Mouse (Mus musculus): ENCODE results near the gene Gm45213. TPM values are rescaled to one million over a fixed set of nuclear protein-coding genes. Genes with fewer than 3 reads are reported as not detected.
A peak's percentile ranks its signal among the peaks of the same experiment; 100 is the strongest.

Gm45213 gene
- polyA plus RNA-seq, 1 experiment from 2014 or later: not detected

- H3K27ac ChIP-seq (replicated peaks): no peak overlapping the region
- peak; percentile 42; the same call in 1 of the 2 replicates for ATAC-seq (ENCODE audit: low FRiP score, low TSS enrichment)
- H3K9ac ChIP-seq (ENCODE audit: low read length): no peak overlapping the region
- TF ChIP-seq CTCF (IDR thresholded peaks at IDR 0.05; ENCODE audit: low read depth): no peak
- no peak for TF ChIP-seq EP300 (optimal IDR thresholded peaks at IDR 0.05)
- no peaks in the 10 kb centered on the region for H3K27me3 ChIP-seq (ENCODE audit: control insufficient read depth, insufficient read depth, low read length)
- H3K4me2 ChIP-seq (replicated peaks; ENCODE audit: low read depth): no peak overlapping the region
- H3K4me3 ChIP-seq (ENCODE audit: low read depth, low read length): no peak overlapping the region
- DNase-seq (ENCODE audit: low spot score): no peak
- H3K36me3 ChIP-seq (ENCODE audit: control insufficient read depth, insufficient read depth, low read length): no peaks in the 10 kb centered on the region
- 37% methylated on average over 8 of the region's 8 CpGs for WGBS
- no peaks in the 10 kb centered on the region for H3K9me3 ChIP-seq (ENCODE audit: control insufficient read depth, low read length)
- H3K4me1 ChIP-seq (replicated peaks; ENCODE audit: control insufficient read depth, insufficient read depth): no peaks in the 10 kb centered on the region
These were observed 6.6 kb upstream of the Gm45213 start for GRCm38 (mm10) chr7:66036809-66037208.

DNA sequence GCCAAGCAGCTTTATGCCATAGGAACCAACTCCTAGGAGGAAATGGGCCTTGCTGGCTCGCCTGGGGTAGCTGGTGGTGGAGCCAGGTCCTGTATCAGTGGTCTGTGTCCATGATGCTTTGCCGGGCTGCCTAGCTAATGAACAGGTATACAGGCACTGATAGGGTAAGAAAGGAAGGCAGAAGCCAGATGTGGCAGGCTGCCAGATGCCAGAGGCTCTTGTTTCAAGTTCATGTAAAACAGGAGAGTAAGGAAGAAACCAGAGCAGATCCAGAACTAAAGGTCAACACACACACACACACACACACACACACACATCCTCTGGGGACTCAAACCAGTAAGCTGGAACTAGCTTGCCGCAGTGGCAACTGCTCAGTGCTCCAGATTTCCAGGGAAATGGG, 5.1 kb upstream of the Gm45213 start:
- Histone ChIP-seq H3K9me3 (ENCODE audit: control insufficient read depth, low read length) (no peaks in the 10 kb centered on the region), H3K4me3 (ENCODE audit: low read depth, low read length) (no peak overlapping the region), H3K36me3 (ENCODE audit: control insufficient read depth, insufficient read depth, low read length) (no peaks in the 10 kb centered on the region), H3K27ac (replicated peaks) (no peak overlapping the region), H3K27me3 (ENCODE audit: control insufficient read depth, insufficient read depth, low read length) (no peaks in the 10 kb centered on the region), H3K9ac (ENCODE audit: low read length) (no peak overlapping the region), H3K4me1 (replicated peaks; ENCODE audit: control insufficient read depth, insufficient read depth) (no peaks in the 10 kb centered on the region), H3K4me2 (replicated peaks; ENCODE audit: low read depth) (no peak overlapping the region)
- no peak for TF ChIP-seq EP300 (optimal IDR thresholded peaks at IDR 0.05)
- TF ChIP-seq CTCF (IDR thresholded peaks at IDR 0.05; ENCODE audit: low read depth): no peak
- ATAC-seq (ENCODE audit: low FRiP score, low TSS enrichment): no peak
- WGBS: 79% methylated on average over 3 of the region's 3 CpGs
- no peak for DNase-seq (ENCODE audit: low spot score)

DNA sequence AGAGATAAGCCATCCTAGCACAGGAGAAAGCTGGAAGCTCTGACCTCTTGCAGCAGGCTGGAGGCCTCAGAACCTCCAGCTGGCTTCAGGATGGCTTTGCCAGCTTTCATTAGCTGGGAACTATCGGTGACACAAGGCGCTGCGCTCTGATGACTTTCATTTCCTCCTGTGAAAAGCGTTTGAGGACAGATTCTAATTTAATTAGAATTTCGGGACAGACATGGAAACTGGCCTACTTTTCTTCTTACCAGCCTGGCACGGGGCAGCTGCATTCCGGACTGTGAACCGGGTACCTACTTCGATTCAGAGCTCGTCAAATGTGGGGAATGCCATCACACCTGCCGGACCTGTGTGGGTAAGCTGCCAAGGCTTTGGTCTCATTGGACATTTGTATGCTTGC, 4.7 kb upstream of the Gm45213 start:
- no peak for TF ChIP-seq CTCF (IDR thresholded peaks at IDR 0.05; ENCODE audit: low read depth)
- TF ChIP-seq EP300 (optimal IDR thresholded peaks at IDR 0.05): no peak
- Histone ChIP-seq H3K27me3 (ENCODE audit: control insufficient read depth, insufficient read depth, low read length) (no peaks in the 10 kb centered on the region), H3K4me1 (replicated peaks; ENCODE audit: control insufficient read depth, insufficient read depth) (no peaks in the 10 kb centered on the region), H3K36me3 (ENCODE audit: control insufficient read depth, insufficient read depth, low read length) (no peaks in the 10 kb centered on the region), H3K4me3 (ENCODE audit: low read depth, low read length) (no peak overlapping the region), H3K27ac (replicated peaks) (no peak overlapping the region), H3K4me2 (replicated peaks; ENCODE audit: low read depth) (no peak overlapping the region), H3K9ac (ENCODE audit: low read length) (no peak overlapping the region), H3K9me3 (ENCODE audit: control insufficient read depth, low read length) (no peaks in the 10 kb centered on the region)
- 79% methylated on average over 11 of the region's 11 CpGs for WGBS
- ATAC-seq (ENCODE audit: low FRiP score, low TSS enrichment): no peak
- no peak for DNase-seq (ENCODE audit: low spot score)

DNA sequence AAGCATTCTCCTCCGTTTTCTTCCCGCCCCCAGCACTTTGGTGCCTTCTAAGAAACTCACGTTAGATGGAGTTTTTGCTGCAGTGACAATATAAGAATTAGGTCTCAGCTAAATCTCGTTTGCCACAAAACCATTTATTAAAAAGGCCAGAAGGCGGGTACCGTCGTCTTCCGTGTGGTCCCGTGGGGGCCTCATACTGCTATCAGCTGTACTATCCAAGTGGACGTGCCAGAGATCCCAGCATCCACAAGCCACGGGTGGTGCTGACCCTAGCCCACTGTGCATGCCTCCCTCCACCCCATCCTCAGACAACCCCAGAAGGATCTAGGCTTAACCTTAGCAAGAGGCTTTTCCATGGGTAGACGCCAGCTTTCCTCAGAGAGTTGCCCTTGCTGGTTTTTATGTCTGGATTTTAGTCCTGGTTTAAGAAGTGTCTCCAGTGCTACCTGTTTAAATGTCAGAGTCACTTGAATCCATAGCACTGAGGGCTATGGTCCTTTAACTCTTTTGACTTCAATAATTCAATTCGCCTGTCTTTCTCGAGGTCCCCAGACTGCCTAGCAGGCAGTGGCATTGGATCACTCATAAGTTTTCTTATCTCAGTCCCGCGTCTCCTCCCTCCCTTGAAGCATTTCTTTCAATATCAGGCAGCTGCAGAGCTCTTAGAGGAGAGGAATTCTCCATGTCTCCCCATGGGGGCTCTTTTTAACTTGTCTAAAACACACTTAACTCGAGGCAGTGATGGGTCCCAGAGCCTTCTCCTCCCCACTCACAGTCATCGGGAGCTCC, 3.2 kb upstream of the Gm45213 start:
- no peaks in the 10 kb centered on the region for H3K9me3 ChIP-seq (ENCODE audit: control insufficient read depth, low read length)
- ATAC-seq (ENCODE audit: low FRiP score, low TSS enrichment) (no peak), DNase-seq (ENCODE audit: low spot score) (no peak)
- H3K9ac ChIP-seq (ENCODE audit: low read length): no peak overlapping the region
- H3K27ac ChIP-seq (replicated peaks): no peak overlapping the region
- H3K4me3 ChIP-seq (ENCODE audit: low read depth, low read length): no peak overlapping the region
- no peak overlapping the region for H3K4me2 ChIP-seq (replicated peaks; ENCODE audit: low read depth)
- no peaks in the 10 kb centered on the region for H3K36me3 ChIP-seq (ENCODE audit: control insufficient read depth, insufficient read depth, low read length)
- H3K4me1 ChIP-seq (replicated peaks; ENCODE audit: control insufficient read depth, insufficient read depth): no peaks in the 10 kb centered on the region
- no peak for TF ChIP-seq CTCF (IDR thresholded peaks at IDR 0.05; ENCODE audit: low read depth)
- no peak for TF ChIP-seq EP300 (optimal IDR thresholded peaks at IDR 0.05)
- H3K27me3 ChIP-seq (ENCODE audit: control insufficient read depth, insufficient read depth, low read length): no peaks in the 10 kb centered on the region
- WGBS: 80% methylated on average over 18 of the region's 18 CpGs

DNA sequence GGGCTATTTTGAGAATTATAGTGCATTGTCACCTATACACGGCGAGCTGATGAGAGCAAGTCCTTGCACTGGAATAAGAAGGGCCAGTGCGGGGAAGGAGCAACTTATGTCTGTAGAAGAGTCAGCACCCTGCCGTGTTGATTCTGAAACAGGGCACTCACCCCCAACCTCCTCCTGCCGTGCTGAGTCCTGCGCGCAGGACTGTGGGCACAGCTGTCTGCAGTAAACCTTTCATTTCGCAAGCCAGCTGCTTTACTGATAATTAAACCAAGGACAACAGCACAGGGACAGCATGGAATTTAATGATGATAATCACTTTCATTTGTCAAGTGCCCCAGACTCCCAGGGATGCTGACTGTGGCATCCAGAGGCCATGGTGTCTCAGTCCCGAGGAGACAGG, 1.2 kb downstream of the Gm45213 start:
- WGBS: 72% methylated on average over 9 of the region's 9 CpGs
- H3K4me1 ChIP-seq (replicated peaks; ENCODE audit: control insufficient read depth, insufficient read depth): no peaks in the 10 kb centered on the region
- H3K36me3 ChIP-seq (ENCODE audit: control insufficient read depth, insufficient read depth, low read length): no peaks in the 10 kb centered on the region
- H3K9me3 ChIP-seq (ENCODE audit: control insufficient read depth, low read length): no peaks in the 10 kb centered on the region
- H3K27me3 ChIP-seq (ENCODE audit: control insufficient read depth, insufficient read depth, low read length): no peaks in the 10 kb centered on the region
- no peak overlapping the region for H3K4me2 ChIP-seq (replicated peaks; ENCODE audit: low read depth)
- no peak overlapping the region for H3K27ac ChIP-seq (replicated peaks)
- TF ChIP-seq EP300 (optimal IDR thresholded peaks at IDR 0.05) (no peak), CTCF (IDR thresholded peaks at IDR 0.05; ENCODE audit: low read depth) (no peak)
- H3K4me3 ChIP-seq (ENCODE audit: low read depth, low read length): no peak overlapping the region
- no peak overlapping the region for H3K9ac ChIP-seq (ENCODE audit: low read length)
- no peak for DNase-seq (ENCODE audit: low spot score)
- ATAC-seq (ENCODE audit: low FRiP score, low TSS enrichment): no peak
